16 mouse cellular contexts compared by ENCODE assay signal in genomic region chr7:89908899-89909621, GRCm38 (mm10). TPM values are rescaled to one million over a fixed set of nuclear protein-coding genes. Genes with fewer than 3 reads are reported as not detected.
"Had no signal": no experiment of that assay in that cellular context is flagged by ENCODE, and none has a peak within 500 bp of the region (broad histone marks: within the 10 kb centered on the region; RNA-seq: fewer than 3 reads in every experiment).

No protein-coding gene starts in this region.

- H3K9ac ChIP-seq: liver, embryonic 12.5 days; midbrain, embryonic 12.5 days; neural tube, embryonic 13.5 days had no signal

- ATAC-seq: liver, embryonic 12.5 days had no signal

- H3K27ac ChIP-seq: left cerebral cortex, adult 2 months; liver, embryonic 12.5 days; midbrain, embryonic 12.5 days; neural tube, embryonic 13.5 days had no signal

- H3K4me2 ChIP-seq: liver, embryonic 12.5 days; midbrain, embryonic 12.5 days; neural tube, embryonic 13.5 days had no signal

- H3K4me1 ChIP-seq: midbrain, embryonic 12.5 days; neural tube, embryonic 13.5 days had no signal

- H3K9me3 ChIP-seq: liver, embryonic 12.5 days; midbrain, embryonic 12.5 days; neural tube, embryonic 13.5 days had no signal

- H3K27me3 ChIP-seq: liver, embryonic 12.5 days; midbrain, embryonic 12.5 days; neural tube, embryonic 13.5 days had no signal

- H3K36me3 ChIP-seq: liver, embryonic 12.5 days; midbrain, embryonic 12.5 days; neural tube, embryonic 13.5 days had no signal

- H3K4me3 ChIP-seq: left cerebral cortex, adult 2 months; liver, embryonic 12.5 days; midbrain, embryonic 12.5 days; neural tube, embryonic 13.5 days had no signal

- DNase-seq: kidney, postnatal 14 days; retina, postnatal 1 day; right cerebral cortex, postnatal 4 days; spleen, adult 18-20 months; thymus, adult 18-20 months; thymus, postnatal 14 days had no signal

RNA-seq across cellular contexts. Expression of gene Ccdc81, which starts 5.6 kb away (rescaled TPM):
- total RNA-seq: megakaryocyte-erythroid progenitor cell, adult 5-6 weeks had no signal
- polyA plus RNA-seq: kidney, embryonic 14.5 days; large intestine, adult 2 months; limb, embryonic 11.5 days; liver, embryonic 12.5 days; liver, embryonic 16.5 days; stomach, embryonic 14.5 days had no signal
